Mouse (Mus musculus) kidney, postnatal 14 days (tissue): ENCODE measurements around the gene Pttg1ip.

Experiments used
- DNase-seq: peaks from one replicate; pipeline ENCODE4 v3.0.0; 2022; ENCODE audit warnings: mixed read lengths

Gene Pttg1ip

GRCm38 (mm10) chr10:77647461-77647860 is 65.9 kb downstream of the Pttg1ip start:
- no peak for DNase-seq

DNA sequence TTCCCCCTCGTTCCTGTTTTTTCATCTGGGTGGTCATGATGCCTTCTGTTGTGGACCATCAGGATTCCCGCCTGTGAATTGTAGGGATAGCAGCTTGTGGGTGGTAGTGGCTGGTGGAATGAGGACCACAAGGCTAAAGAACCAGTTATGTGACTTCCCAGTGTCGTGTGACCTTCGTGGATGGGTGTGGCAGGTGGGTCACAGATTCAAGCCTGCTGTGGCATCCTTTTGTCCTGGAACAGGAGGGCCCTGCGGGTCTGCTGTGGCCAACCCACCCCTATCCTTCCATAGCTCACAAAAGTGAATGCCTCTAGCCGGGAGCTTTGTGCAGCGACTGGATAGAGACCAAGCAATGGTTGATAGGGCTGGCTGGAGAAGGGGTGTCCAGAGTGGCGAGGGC is 66.4 kb downstream of the Pttg1ip start:
- DNase-seq: no peak
